8 mouse cellular contexts compared by ENCODE assay signal in genomic region chr2:104591141-104591540, GRCm38 (mm10). TPM values are rescaled to one million over a fixed set of nuclear protein-coding genes. Genes with fewer than 3 reads are reported as not detected.
DNase-seq lines count a peak whose midpoint lies in the region; ATAC-seq and TF ChIP-seq lines count a peak whose summit lies in the region.

No protein-coding gene starts in this region.

- H3K4me1 ChIP-seq in heart, embryonic 12.5 days (replicated peaks) = peaks cover 22% of the 10 kb centered on the region
- peaks cover 4% of the 10 kb centered on the region in 2 experiments; a peak in 2 of 4 replicates for H3K4me1 ChIP-seq in ES-E14 (ENCODE audit: control insufficient read depth in 2 of 2, insufficient read depth in 2 of 2, low read length in 2 of 2, poor library complexity in 1 of 2)
- peaks cover 37% of the 10 kb centered on the region for H3K4me1 ChIP-seq in forebrain, embryonic 13.5 days

- peak overlapping the region; percentile 91 for H3K27ac ChIP-seq in heart, embryonic 12.5 days (ENCODE audit: poor library complexity, severe bottlenecking)
- peak overlapping the region; percentile 85; the same call in 1 of the 2 replicates for H3K27ac ChIP-seq in ES-E14 (ENCODE audit: insufficient read depth, low read depth, low read length, poor library complexity, severe bottlenecking)
- H3K27ac ChIP-seq in forebrain, embryonic 13.5 days = peak overlapping the region; percentile 88
- H3K27ac ChIP-seq in macrophage = peak overlapping the region; percentile 70

- H3K4me2 ChIP-seq in heart, embryonic 12.5 days = peak overlapping the region; percentile 73
- peak overlapping the region; percentile 72 for H3K4me2 ChIP-seq in forebrain, embryonic 13.5 days

- WGBS in heart, embryonic 12.5 days = 2% methylated on average over 6 of the region's 6 CpGs
- 1% methylated on average over 6 of the region's 6 CpGs for WGBS in forebrain, embryonic 13.5 days
- 2% methylated on average over 6 of the region's 6 CpGs for WGBS in macrophage (ENCODE audit: missing documents)

- peaks cover 58% of the 10 kb centered on the region for H3K79me2 ChIP-seq in macrophage (ENCODE audit: inconsistent target)

- no peaks in the 10 kb centered on the region for H3K9me3 ChIP-seq in heart, embryonic 12.5 days (replicated peaks)
- H3K9me3 ChIP-seq in ES-E14 (ENCODE audit: control insufficient read depth, insufficient read depth, low read depth, low read length) = no peaks in the 10 kb centered on the region
- H3K9me3 ChIP-seq in forebrain, embryonic 13.5 days (replicated peaks) = no peaks in the 10 kb centered on the region

- H3K4me3 ChIP-seq in heart, embryonic 12.5 days = peak overlapping the region; percentile 75
- peak overlapping the region; percentile 81 to 99 for H3K4me3 ChIP-seq in ES-E14 (ENCODE audit: insufficient read depth in 1 of 2, low read depth in 1 of 2, low read length in 2 of 2, poor library complexity in 1 of 2, severe bottlenecking in 1 of 2)
- H3K4me3 ChIP-seq in forebrain, embryonic 13.5 days = peak overlapping the region; percentile 95
- peak overlapping the region; percentile 96 for H3K4me3 ChIP-seq in macrophage (ENCODE audit: inconsistent target)

- H3K9ac ChIP-seq in heart, embryonic 12.5 days = peak overlapping the region; percentile 88
- peak overlapping the region; percentile 85 for H3K9ac ChIP-seq in ES-E14 (ENCODE audit: insufficient read depth, low read depth, low read length, poor library complexity, severe bottlenecking)
- H3K9ac ChIP-seq in forebrain, embryonic 13.5 days = peak overlapping the region; percentile 96

- no peaks in the 10 kb centered on the region for H3K27me3 ChIP-seq in heart, embryonic 12.5 days (replicated peaks)
- no peaks in the 10 kb centered on the region for H3K27me3 ChIP-seq in forebrain, embryonic 13.5 days

- 0 out of 2 replicates have a peak, but pooled peaks cover 4% of the 10 kb centered on the region for H3K36me3 ChIP-seq in heart, embryonic 12.5 days
- H3K36me3 ChIP-seq in ES-E14 (ENCODE audit: control insufficient read depth, insufficient read depth, low read length, poor library complexity, severe bottlenecking) (no peaks in the 10 kb centered on the region), macrophage (ENCODE audit: inconsistent target) (no peaks in the 10 kb centered on the region)
- H3K36me3 ChIP-seq in forebrain, embryonic 13.5 days (ENCODE audit: poor library complexity, severe bottlenecking) = no peaks in the 10 kb centered on the region

- intact Hi-C loops in heart, postnatal 10 days (cut with DNase I) = no loop called here

- DNase-seq in heart, postnatal 10 days = no peak
- no peak for DNase-seq in ES-E14 (ENCODE audit: low read depth, low spot score)
- no peak for DNase-seq in layer of hippocampus, postnatal 14 days (ENCODE audit: low spot score in 2 of 2)
- DNase-seq in layer of hippocampus, adult 9-11 months = no peak
- DNase-seq in ovary, postnatal 14 days (ENCODE audit: low spot score) = no peak

- in situ Hi-C loops in ES-E14 (cut with MboI; ENCODE audit: low sequenced_read_pairs in 2 of 2, unreplicated experiment in 2 of 2) = no loop called here

- ATAC-seq in heart, embryonic 12.5 days (ENCODE audit: insufficient number of reproducible peaks, low FRiP score) = no peak
- no peak for ATAC-seq in forebrain, embryonic 13.5 days

TF ChIP-seq in ES-E14, 5 proteins besides CTCF, POLR2A, EP300 and RAD21:
- TF ChIP-seq MAFK (IDR thresholded peaks at IDR 0.05; ENCODE audit: insufficient read depth, low read depth, low read length) = no peak
- TF ChIP-seq ZC3H11A (IDR thresholded peaks at IDR 0.05; ENCODE audit: borderline replicate concordance, low read depth, low read length) = no peak
- TF ChIP-seq HCFC1 (IDR thresholded peaks at IDR 0.05; ENCODE audit: borderline replicate concordance, insufficient read depth, low read length) = no peak
- no peak for TF ChIP-seq CHD2 (IDR thresholded peaks at IDR 0.05; ENCODE audit: low read depth, low read length)
- no peak for TF ChIP-seq ZNF384 (IDR thresholded peaks at IDR 0.05; ENCODE audit: low read depth, low read length)
TF ChIP-seq in ES-E14: peak in this region for 0.

RNA-seq across cellular contexts. Expression of gene Cstf3, which starts 0.8 kb away (rescaled TPM):
- polyA plus RNA-seq in heart, embryonic 12.5 days (2016; fragmentation: Nextera tagmentation; extraction: Ambion mirVana) = 68.6 and 72.8 TPM in 2 replicates
- total RNA-seq in heart, postnatal 10 days (2021) = 10 to 100 TPM; 21.2 to 23.5 TPM
- 23.3 and 31.8 TPM in 2 replicates for total RNA-seq in ES-E14 (2012; rRNA removed)
- 117 and 118 TPM in 2 replicates for polyA plus RNA-seq in forebrain, embryonic 13.5 days (2015; fragmentation: Nextera tagmentation; extraction: Ambion mirVana)
- 100 to 1,000 TPM in 17 of 26 experiments, 10 to 100 TPM in 9; 43.0 to 213 (median 115) TPM for total RNA-seq in macrophage (2018; cell fraction: chromatin; rRNA removed)
- total RNA-seq in macrophage (2018; cell fraction: cytosol; rRNA removed) = 10 to 100 TPM; 10.9 to 22.9 (median 17.7) TPM
- 100 to 1,000 TPM in 4 of 26 experiments, 10 to 100 TPM in 22; 51.0 to 121 (median 75.0) TPM for total RNA-seq in macrophage (2018; cell fraction: nucleus; rRNA removed)
- polyA plus RNA-seq in macrophage (2018) = 18.9 to 20.6 TPM (median 19.9 TPM) in 3 replicates
- total RNA-seq in layer of hippocampus, postnatal 14 days (2021) = 10 to 100 TPM; 39.6 to 42.0 TPM
